Mouse (Mus musculus) heart, postnatal 0 days (tissue): Measurements from ENCODE around the gene Zfp334.

Experiments
- CTCF ChIP-seq: IDR thresholded peaks from 2 replicates; pipeline ENCODE4 v1.5.1; 2016; ENCODE audit warnings: antibody characterized with exemption, control low read depth, low read depth
- EP300 ChIP-seq: IDR thresholded peaks from 2 replicates; pipeline ENCODE4 v1.6.1; 2016; ENCODE audit warnings: antibody characterized with exemption, low read depth

DNA sequence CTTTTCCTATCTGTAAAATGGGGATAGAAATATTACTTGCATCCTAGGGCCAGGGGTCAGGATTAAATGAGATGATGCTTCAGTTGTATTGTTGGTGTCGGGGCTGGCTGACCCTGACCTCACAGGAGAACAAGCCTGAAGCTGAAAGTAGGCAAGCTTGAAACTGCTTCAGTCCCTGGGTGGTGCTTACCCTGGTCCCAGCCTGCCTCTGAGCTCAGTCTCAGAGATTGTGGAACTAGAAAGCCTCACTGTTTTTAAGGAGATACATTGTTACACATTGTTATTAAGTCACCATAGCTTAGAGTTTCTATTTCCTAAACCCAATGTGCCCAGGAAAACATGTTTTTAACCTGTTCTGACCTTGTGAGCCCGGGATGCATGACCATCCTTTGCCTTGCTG is 30.5 kb upstream of the Zfp334 start:
- TF ChIP-seq EP300 (no peak), CTCF (no peak)
